Mouse (Mus musculus): ENCODE measurements around the gene Csf2rb2.

DNA sequence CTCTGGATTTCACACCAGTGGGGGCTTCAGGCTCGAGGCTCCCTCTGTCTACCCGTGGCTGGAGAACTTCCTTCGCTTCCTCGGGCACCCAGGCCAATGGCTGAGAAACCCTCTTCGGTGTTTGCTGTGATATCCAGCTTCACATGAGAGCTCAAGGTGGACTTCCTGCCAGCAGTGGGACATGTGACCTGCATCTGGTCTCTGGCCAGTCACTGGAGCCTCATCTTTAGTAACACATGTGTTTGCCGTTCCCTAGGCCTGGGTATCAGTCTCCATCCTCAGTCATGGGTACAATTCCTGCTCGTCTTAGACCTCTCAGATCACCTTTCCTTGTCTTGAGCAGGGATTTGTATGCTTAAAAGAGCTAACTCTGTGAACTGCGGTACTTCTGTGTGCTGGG lies 62.5 kb downstream of the Csf2rb2 start:
- TF ChIP-seq CTCF (IDR thresholded peaks at IDR 0.05; ENCODE audit: low read depth) (no peak), EP300 (optimal IDR thresholded peaks at IDR 0.05) (no peak)
